Mouse (Mus musculus): ENCODE data around the gene Cux1.

The Cux1 gene

GRCm38 (mm10) chr5:136568026-136568765 is 906 bp upstream of the Cux1 start:
- in situ Hi-C loops (cut with MboI; ENCODE audit: unreplicated experiment in 2 of 2): loop anchor here (5.0 to 25.0 kb wide), 8 partner anchors 54 to 286 kb away; no protein-coding TSS in a partner anchor

DNA sequence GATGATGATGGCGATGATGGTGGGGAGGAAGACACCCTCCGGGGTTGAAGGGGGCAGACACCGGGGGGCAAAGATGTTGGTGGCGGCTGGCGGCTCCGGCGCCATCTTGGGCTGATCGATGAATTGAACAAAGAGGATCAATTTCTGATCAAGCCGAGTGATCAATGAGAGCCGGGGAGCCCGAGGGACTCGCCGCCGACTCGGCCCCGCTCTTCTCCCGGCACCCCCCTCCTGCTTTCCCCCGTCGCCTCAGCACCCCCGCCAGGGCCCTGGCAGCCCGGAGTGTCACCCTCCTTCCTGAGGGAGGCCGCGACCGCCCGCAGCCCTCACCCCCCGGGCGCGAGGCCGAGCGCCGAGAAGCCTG is 496 bp downstream of the Cux1 start:
- in situ Hi-C loops (cut with MboI; ENCODE audit: unreplicated experiment in 2 of 2): loop anchor here (5.0 to 25.0 kb wide), 8 partner anchors 56 to 284 kb away; no protein-coding TSS in a partner anchor

- in situ Hi-C loops (cut with MboI; ENCODE audit: unreplicated experiment in 2 of 2): loop anchor here (5.0 to 25.0 kb wide), 8 partner anchors 56 to 284 kb away; no protein-coding TSS in a partner anchor
Observed at GRCm38 (mm10) chr5:136566001-136566811, 1.1 kb downstream of the Cux1 start.

- in situ Hi-C loops (cut with MboI; ENCODE audit: unreplicated experiment in 2 of 2): loop anchor here (5.0 to 25.0 kb wide), 8 partner anchors 57 to 283 kb away; no protein-coding TSS in a partner anchor
Observed at GRCm38 (mm10) chr5:136565311-136565811, 1.9 kb downstream of the Cux1 start.

GRCm38 (mm10) chr5:136564613-136565299 is 2.5 kb downstream of the Cux1 start:
- in situ Hi-C loops (cut with MboI; ENCODE audit: unreplicated experiment in 2 of 2): loop anchor here (5.0 to 25.0 kb wide), 8 partner anchors 58 to 282 kb away; no protein-coding TSS in a partner anchor

- in situ Hi-C loops (cut with MboI; ENCODE audit: unreplicated experiment in 2 of 2): loop anchor here in 1 of 2 experiments (25.0 kb wide), 1 partner anchor 177 kb away; no protein-coding TSS in a partner anchor
Observed at GRCm38 (mm10) chr5:136563996-136564395, 3.3 kb downstream of the Cux1 start.

DNA sequence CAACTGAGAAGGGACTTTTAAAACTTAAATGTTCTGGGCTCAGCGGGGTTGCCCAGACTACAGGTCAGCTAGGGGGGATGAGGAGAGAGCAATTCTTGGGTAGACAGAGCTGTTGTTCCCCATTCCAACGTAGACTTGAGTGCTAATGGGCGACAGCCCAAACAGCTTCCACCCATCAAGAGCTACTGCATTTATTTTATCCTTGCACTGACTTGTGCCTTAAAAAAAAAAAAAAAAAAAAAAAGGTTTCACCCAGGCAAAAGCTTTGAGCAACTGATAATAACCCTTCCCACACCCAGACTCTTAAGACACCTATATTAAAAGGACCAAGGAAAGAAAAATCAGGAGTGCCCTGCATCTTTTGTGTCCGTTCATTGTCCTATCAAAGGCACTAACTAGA is 4.2 kb downstream of the Cux1 start:
- in situ Hi-C loops (cut with MboI; ENCODE audit: unreplicated experiment in 2 of 2): loop anchor here in 1 of 2 experiments (25.0 kb wide), 1 partner anchor 176 kb away; no protein-coding TSS in a partner anchor

- in situ Hi-C loops (cut with MboI; ENCODE audit: unreplicated experiment in 2 of 2): loop anchor here in 1 of 2 experiments (25.0 kb wide), 1 partner anchor 175 kb away; no protein-coding TSS in a partner anchor
Observed at GRCm38 (mm10) chr5:136562212-136562611, 5.1 kb downstream of the Cux1 start.

DNA sequence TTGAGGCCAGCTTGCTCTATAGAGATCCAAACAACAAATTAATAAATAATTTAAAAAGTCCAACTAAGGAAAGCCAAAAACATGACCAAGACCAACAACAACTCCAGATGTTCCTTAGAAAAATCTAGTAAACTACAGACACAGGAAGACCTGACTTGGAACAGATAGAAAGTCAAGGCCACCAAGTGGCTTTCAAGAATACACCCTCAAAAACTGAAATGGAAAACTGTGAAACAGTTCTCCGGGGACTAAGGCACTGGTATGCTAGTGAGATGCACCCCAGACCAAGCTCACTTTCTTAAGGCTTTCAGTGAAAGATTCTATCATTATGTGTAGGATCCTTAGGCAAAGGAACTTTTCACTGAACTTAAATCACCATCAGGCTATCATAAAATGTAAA is 5.6 kb downstream of the Cux1 start:
- in situ Hi-C loops (cut with MboI; ENCODE audit: unreplicated experiment in 2 of 2): loop anchor here in 1 of 2 experiments (25.0 kb wide), 1 partner anchor 174 kb away; no protein-coding TSS in a partner anchor

- in situ Hi-C loops (cut with MboI; ENCODE audit: unreplicated experiment in 2 of 2): loop anchor here in 1 of 2 experiments (25.0 kb wide), 1 partner anchor 173 kb away; no protein-coding TSS in a partner anchor
Observed at GRCm38 (mm10) chr5:136560656-136561055, 6.6 kb downstream of the Cux1 start.

DNA sequence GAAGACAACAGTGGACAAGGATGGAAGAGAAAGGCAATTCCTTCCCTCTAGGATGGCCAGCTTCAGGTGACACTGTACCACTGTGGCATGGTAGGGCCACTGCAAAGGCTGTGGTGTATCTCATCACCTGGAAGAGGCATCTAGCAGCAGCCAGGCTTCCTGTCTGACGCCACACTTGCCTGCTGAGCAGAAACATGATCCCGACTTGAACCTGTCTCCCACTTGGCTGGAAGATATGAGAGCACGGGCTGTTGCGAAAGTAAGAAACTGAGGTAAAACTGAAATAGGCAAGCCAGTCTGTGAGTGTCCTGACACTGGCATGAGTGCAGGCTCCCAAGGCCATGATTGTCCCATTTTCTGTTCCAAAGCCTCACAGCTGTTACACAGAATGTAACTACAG is 9.8 kb downstream of the Cux1 start:
- in situ Hi-C loops (cut with MboI; ENCODE audit: unreplicated experiment in 2 of 2): loop anchor here in 1 of 2 experiments (25.0 kb wide), 1 partner anchor 170 kb away; no protein-coding TSS in a partner anchor

DNA sequence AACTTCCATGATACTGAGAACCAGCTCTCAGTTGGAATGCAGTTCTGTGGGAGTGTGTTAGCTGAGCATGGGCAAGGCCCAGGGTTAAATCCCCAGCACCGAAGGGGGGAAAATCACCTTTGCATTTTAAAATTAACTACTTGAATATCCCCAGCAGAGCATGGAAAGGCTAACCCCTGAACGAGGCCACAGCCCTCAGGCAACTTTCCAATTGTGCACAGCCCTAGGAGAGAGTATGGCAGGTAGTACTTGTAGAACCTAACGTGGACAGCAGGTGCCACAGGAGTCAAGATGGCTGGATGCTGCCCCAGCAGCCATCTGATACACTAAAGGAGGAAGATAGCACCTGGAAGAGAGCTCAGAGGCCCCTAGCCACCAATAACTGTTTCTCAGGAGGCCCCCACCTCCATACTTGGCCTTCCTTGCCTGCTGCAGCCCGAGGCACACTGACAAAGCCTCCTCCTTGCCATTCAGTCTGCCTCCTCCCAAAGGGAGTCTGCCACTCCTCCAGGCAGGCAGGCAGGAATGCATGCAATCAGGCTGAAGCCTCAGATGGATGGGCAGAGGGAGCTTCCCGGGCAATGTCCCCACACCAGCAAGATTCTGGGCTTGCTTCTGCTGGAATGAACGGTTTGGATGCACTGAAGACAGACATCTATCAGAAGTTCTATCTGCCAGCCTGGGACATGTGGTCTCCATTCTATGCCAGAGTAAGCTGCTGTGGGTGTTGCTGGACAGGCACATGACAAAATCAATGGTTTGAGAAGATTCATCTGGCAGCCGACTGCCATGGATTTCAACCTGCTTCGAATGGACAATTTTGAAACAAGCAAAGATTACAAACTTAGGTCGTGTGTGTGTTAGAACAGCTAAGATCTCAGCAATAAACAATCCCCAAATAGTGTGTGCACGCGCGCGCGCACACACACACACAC is 10.7 kb downstream of the Cux1 start:
- in situ Hi-C loops (cut with MboI; ENCODE audit: unreplicated experiment in 2 of 2): loop anchor here in 1 of 2 experiments (25.0 kb wide), 1 partner anchor 169 kb away; no protein-coding TSS in a partner anchor

GRCm38 (mm10) chr5:136555703-136556102 is 11.6 kb downstream of the Cux1 start:
- in situ Hi-C loops (cut with MboI; ENCODE audit: unreplicated experiment in 2 of 2): loop anchor here in 1 of 2 experiments (25.0 kb wide), 1 partner anchor 168 kb away; no protein-coding TSS in a partner anchor

DNA sequence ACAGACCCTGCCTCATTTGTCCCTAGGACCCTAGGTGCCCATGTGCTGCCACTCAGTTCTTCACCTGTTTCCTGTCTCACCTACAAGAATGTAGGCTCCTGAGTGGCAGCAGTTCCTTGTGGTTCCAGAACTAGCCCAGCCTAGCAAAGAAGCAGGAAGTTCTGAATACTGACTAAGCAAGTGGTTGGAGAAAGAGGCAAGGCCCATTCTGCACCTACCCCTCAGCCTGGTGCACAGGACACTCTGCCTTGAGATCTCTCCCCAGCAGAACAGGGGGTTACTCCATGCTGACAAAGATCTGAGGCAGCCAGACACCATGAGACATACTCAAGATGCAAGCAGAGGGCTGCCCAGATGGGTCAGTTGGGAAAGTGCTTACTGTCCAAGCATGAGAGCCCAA is 14.5 kb downstream of the Cux1 start:
- in situ Hi-C loops (cut with MboI; ENCODE audit: unreplicated experiment in 2 of 2): loop anchor here in 1 of 2 experiments (25.0 kb wide), 1 partner anchor 166 kb away; no protein-coding TSS in a partner anchor

- in situ Hi-C loops (cut with MboI; ENCODE audit: unreplicated experiment in 2 of 2): loop anchor here in 1 of 2 experiments (25.0 kb wide), 1 partner anchor 165 kb away; no protein-coding TSS in a partner anchor
Observed at GRCm38 (mm10) chr5:136552093-136552492, 15.2 kb downstream of the Cux1 start.

GRCm38 (mm10) chr5:136551571-136551970 is 15.7 kb downstream of the Cux1 start:
- in situ Hi-C loops (cut with MboI; ENCODE audit: unreplicated experiment in 2 of 2): loop anchor here in 1 of 2 experiments (25.0 kb wide), 1 partner anchor 164 kb away; no protein-coding TSS in a partner anchor

- in situ Hi-C loops (cut with MboI; ENCODE audit: unreplicated experiment in 2 of 2): loop anchor here in 1 of 2 experiments (25.0 kb wide), 1 partner anchor 163 kb away; no protein-coding TSS in a partner anchor
Observed at GRCm38 (mm10) chr5:136550726-136551125, 16.6 kb downstream of the Cux1 start.

DNA sequence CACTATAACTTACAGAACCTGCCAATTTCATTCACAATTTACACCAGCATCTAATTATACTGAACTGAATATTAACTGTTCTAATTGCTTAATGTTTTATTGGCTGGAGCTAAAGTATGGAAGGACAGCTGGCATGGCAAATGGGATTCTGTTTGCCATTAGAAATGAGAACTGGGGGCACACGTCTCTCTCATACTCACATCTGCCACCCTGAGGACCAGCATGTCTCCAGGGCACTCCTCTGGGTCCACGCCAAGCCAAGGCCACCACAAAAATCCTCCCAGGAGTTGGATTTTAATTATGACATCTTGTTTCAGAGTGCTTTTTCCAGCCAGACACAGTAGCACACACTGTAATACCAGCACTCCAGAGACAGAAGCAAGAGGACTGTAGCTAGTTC is 18.5 kb downstream of the Cux1 start:
- in situ Hi-C loops (cut with MboI; ENCODE audit: unreplicated experiment in 2 of 2): no loop called here
